Mouse (Mus musculus): ENCODE measurements around the gene Pigs. TPM values are rescaled to one million over a fixed set of nuclear protein-coding genes. Genes with fewer than 3 reads are reported as not detected.

The Pigs gene
- total RNA-seq, 2 experiments from 2014 or later = 20.0 to 21.3 TPM

DNA sequence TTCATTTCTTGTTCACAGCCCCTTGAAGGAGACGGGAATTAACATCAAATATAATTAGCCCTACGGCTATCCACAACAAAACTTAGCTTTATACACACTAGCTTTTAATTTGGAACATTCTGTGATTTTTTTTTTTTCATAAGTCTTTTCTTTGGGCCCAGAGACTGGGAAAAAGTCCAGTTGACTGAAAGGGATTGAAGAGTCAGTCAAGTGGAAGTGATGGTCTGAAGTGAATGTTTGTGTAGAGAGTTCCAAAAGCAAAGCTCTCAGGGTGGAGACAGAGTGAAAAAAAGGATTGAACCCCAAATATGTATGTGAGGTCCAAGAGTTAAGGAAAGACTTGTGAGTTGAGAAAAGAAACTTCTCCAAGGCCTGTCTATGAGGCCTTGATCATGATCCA, 9.8 kb upstream of the Pigs start:
- DNase-seq = no peak
- Histone ChIP-seq H3K4me3 (no peak overlapping the region), H3K27ac (no peak overlapping the region)
- intact Hi-C loops (cut with DNase I) = no loop called here
- no peak for TF ChIP-seq CTCF (IDR thresholded peaks at IDR 0.05)

DNA sequence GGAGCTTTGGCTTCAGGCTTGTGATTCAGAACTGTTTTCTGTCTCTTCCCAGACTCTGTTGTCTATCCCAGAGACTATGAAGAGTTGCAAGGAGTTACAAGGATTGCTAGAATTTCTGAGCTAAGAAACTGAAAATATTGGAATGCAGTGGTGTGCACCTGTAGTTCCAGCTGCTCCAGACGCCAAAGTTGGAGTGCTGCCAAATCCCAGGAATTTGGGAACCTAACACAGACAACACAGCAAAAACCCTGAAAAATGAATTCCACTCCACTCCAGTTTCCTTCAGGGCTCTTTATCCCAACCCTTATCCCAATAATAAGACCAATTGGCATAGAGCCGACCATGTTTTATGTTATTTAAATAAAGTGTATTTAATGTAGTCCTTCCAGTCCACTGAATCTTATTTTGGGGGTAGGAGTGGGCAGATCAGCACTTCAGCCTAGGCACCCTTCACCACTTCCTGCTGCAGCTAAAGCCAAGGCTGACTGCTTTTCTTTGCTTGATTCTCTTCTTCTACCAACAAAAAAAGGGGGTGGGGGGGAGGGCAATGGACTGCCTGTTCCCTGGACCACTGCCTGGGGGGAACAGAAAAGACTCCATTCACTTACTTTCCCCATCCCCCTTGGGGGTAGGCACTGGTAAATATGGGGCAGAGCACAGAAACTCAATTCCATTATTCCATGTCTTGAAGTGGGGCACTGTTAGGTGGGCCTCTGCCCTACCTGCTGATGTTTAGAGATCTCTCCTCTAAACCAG, 6.0 kb upstream of the Pigs start:
- no peak for DNase-seq
- no peak overlapping the region for H3K27ac ChIP-seq
- no peak for TF ChIP-seq CTCF (IDR thresholded peaks at IDR 0.05)
- intact Hi-C loops (cut with DNase I) = no loop called here
- no peak overlapping the region for H3K4me3 ChIP-seq

DNA sequence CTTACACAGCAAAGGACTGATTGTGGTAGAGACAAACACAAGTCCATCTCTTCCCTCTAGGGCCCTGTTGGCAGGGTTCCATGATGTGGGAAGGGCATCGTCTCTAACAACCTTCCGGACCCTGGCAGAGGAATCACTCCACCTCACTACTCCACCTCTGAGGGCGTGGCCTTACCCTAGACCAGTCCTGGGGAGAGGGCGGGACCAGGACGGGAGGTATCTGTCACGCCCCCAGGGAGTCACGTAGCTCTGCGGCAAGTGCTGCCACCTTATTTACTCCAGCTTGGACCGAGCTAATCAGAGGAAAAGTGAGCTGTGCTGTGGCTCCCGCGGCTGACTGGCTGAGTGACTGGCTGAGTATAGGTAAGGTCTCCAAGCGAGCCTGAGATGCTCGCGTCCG, 5.4 kb upstream of the Pigs start, which contains the start of gene Aldoc:
Gene Aldoc, plus strand, starts transcription at position 109 of the 400 bp plus-strand sequence.
- Histone ChIP-seq H3K4me3 (peak within 1 kb of the TSS; percentile 41), H3K27ac (peak within 1 kb of the TSS; percentile 46; the same call in 1 of the 2 replicates)
- intact Hi-C loops (cut with DNase I) = no loop called here
- DNase-seq = peak; percentile 78
- no peak for TF ChIP-seq CTCF (IDR thresholded peaks at IDR 0.05)

DNA sequence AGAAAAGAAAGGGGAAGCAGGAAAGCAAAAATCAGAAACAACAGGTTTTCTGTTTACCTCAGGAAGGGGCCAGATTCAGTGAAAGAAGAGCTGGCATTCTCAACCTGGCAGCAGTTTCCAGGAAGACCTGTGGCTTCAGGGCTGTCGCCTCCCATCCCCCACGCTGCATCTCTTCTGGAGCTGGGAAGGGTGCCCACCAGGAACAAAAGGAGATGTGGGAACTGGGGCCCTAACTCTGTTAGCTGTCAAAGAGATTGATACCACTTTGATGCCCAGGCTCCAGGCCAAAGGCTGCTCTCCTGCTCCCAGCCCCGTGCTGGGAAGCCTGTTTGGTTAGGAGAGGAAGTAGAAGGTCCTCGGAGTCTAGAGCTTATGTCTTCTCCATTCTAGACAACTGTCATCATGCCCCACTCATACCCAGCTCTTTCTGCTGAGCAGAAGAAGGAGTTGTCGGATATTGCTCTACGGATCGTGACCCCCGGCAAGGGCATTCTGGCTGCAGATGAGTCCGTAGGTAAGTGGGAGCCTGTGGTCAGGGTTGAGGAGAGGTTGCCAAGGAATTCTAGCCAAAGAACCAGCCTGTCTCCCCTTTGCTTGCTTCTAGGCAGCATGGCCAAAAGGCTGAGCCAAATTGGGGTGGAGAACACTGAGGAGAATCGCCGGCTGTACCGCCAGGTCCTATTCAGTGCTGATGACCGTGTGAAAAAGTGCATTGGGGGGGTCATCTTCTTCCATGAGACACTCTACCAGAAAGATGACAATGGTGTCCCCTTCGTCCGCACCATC, 4.0 kb upstream of the Pigs start:
- no peak for TF ChIP-seq CTCF (IDR thresholded peaks at IDR 0.05)
- H3K4me3 ChIP-seq = no peak overlapping the region
- no peak overlapping the region for H3K27ac ChIP-seq
- intact Hi-C loops (cut with DNase I) = no loop called here
- no peak for DNase-seq

DNA sequence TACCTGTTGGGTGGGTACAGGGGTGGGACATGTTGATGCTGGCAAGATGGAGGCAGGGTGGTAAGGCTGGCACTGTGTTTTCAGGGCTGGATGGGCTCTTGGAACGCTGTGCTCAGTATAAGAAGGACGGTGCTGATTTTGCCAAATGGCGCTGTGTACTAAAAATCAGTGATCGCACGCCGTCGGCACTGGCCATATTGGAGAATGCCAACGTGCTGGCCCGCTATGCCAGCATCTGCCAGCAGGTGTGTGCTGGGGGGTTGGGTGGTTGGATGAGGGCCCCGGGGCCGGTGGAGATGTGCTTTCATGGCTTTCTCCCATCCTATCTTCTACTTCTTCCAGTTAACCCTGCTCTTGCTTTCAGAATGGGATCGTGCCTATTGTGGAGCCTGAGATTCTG, 3.2 kb upstream of the Pigs start:
- no peak for TF ChIP-seq CTCF (IDR thresholded peaks at IDR 0.05)
- no peak for DNase-seq
- intact Hi-C loops (cut with DNase I) = no loop called here
- Histone ChIP-seq H3K4me3 (no peak overlapping the region), H3K27ac (no peak overlapping the region)

DNA sequence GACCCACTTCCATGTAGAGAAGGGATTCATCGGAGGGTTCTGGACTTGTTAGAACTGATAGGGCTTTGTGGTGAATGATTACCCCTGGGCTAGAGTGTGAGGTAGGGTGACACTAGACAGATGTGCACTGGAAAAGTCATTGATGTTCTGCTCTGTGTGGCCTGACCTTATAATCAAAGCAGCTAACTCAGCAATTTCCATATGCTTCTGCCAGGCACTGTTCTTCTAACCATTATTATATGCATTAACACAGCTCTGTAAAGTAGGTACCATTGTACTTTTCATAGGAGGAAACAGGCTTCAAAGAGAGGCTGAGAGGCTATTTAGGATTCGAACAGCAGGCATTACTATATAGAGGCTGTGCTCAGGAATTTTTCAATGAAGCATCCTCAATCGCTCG, 1.0 kb upstream of the Pigs start:
- intact Hi-C loops (cut with DNase I) = no loop called here
- no peak for TF ChIP-seq CTCF (IDR thresholded peaks at IDR 0.05)
- DNase-seq = no peak
- no peak overlapping the region for H3K4me3 ChIP-seq
- H3K27ac ChIP-seq = 0 out of 2 replicates have a peak overlapping the region, but pooled peaks have one; percentile 95

DNA sequence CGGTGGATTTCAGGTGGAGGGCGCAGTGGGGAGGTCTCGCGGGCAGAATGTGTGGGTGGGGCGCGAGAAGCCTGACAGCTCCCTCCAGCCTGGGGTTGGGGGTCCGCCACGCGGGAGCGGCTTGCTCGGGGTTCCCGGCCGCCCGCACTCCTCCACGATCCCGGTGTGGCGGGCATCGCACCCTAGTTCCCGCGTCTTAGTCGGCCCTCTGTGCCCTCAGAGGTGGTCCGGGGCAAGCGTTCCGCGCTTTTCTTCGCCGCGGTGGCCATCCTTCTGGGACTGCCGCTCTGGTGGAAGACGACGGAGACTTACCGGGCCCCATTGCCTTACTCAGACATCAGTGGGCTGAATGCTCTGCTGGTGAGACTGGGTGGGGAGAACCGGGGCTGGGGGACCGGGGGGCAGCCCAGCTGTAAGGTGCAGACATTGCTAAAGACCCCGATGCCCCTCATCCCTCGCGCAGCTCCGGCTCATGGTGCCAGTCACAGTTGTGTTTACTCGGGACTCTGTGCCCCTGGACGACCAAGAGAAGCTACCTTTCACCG, 369 bp downstream of the Pigs start:
- no peak for TF ChIP-seq CTCF (IDR thresholded peaks at IDR 0.05)
- peak overlapping the region; percentile 95 for H3K27ac ChIP-seq
- no peak for DNase-seq
- H3K4me3 ChIP-seq = peak overlapping the region; percentile 87
- intact Hi-C loops (cut with DNase I) = no loop called here

DNA sequence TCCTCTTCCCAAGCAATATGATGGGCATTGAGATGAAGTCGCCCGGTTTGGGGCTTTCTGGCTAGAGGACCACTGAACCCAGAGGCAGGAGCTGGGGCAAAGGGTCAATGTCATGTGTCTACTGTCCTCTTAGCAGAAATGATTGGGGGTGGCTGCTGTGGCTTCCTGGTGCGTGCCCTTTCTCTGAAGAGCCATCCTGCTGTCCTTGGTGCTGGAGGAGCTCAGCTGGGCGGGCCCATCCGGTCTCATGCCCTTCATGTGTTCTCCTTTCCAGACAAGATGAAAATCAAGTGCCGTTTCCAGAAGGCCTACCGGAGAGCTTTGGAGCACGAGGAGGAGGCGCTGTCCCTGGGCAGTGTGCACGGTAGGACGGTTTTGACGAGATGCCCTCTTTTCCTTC, 4.5 kb downstream of the Pigs start:
- intact Hi-C loops (cut with DNase I) = no loop called here
- no peak overlapping the region for H3K4me3 ChIP-seq
- no peak for TF ChIP-seq CTCF (IDR thresholded peaks at IDR 0.05)
- DNase-seq = no peak
- no peak overlapping the region for H3K27ac ChIP-seq

DNA sequence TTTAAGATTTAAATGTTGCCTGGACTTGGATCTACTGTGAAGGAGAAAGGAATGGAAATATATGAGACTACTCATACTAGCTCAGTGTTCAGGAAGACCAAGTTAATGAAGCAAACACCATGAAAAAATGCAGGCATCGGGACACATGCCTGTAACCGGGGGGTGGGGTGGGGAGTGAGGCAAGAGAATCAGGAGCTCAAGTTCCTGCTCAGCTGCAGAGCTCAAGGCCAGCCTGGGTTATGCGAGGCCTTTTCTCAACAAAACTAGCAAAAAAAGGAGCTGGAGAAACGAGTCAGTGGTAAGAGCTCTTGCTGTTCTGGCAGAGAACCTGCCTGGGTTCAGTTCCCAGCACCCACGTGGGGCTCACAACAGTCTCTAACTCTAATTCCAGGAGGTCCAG, 5.8 kb downstream of the Pigs start:
- DNase-seq = no peak
- Histone ChIP-seq H3K4me3 (no peak overlapping the region), H3K27ac (no peak overlapping the region)
- no peak for TF ChIP-seq CTCF (IDR thresholded peaks at IDR 0.05)
- intact Hi-C loops (cut with DNase I) = no loop called here

DNA sequence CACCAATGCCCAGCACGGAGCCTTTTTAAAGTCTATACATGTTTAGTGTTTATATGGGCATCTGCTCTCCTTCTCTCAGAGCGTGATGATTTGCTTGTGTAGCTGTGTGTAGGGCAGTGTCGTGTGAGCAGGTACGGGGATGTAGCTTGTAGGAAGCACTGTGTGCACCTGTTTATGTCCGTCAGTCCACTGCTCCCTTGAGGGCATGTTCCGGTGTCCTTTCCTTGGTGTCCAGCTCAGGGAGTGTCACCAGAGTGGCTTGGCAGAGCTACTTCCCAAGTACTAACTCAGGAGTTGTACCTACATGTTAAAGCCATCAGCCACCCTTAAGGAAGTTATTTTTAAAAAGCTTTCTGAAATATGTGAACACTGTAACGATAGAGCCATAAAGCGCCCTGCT, 8.8 kb downstream of the Pigs start:
- DNase-seq = peak; percentile 76
- no peak overlapping the region for H3K4me3 ChIP-seq
- intact Hi-C loops (cut with DNase I) = no loop called here
- peak overlapping the region; percentile 84 for H3K27ac ChIP-seq
- no peak for TF ChIP-seq CTCF (IDR thresholded peaks at IDR 0.05)

DNA sequence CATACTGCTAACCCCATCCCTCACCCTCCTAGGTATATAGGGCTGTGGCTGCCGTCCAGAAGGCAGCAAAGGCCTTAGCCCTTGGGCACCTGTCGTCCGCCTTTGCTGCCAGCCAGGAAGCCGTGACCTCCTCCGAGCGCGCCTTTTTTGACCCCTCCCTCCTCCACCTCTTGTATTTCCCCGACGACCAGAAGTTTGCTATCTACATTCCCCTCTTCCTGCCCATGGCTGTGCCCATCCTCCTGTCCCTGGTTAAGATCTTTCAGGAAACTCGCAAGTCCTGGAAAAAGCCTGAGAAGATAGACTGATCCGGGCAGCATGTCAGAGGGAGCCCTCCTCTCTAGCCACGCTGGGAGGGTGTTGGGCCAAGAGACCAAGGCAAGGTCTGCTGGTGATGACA, 13.5 kb downstream of the Pigs start:
- Histone ChIP-seq H3K27ac (no peak overlapping the region), H3K4me3 (no peak overlapping the region)
- no peak for DNase-seq
- no peak for TF ChIP-seq CTCF (IDR thresholded peaks at IDR 0.05)
- intact Hi-C loops (cut with DNase I) = no loop called here

DNA sequence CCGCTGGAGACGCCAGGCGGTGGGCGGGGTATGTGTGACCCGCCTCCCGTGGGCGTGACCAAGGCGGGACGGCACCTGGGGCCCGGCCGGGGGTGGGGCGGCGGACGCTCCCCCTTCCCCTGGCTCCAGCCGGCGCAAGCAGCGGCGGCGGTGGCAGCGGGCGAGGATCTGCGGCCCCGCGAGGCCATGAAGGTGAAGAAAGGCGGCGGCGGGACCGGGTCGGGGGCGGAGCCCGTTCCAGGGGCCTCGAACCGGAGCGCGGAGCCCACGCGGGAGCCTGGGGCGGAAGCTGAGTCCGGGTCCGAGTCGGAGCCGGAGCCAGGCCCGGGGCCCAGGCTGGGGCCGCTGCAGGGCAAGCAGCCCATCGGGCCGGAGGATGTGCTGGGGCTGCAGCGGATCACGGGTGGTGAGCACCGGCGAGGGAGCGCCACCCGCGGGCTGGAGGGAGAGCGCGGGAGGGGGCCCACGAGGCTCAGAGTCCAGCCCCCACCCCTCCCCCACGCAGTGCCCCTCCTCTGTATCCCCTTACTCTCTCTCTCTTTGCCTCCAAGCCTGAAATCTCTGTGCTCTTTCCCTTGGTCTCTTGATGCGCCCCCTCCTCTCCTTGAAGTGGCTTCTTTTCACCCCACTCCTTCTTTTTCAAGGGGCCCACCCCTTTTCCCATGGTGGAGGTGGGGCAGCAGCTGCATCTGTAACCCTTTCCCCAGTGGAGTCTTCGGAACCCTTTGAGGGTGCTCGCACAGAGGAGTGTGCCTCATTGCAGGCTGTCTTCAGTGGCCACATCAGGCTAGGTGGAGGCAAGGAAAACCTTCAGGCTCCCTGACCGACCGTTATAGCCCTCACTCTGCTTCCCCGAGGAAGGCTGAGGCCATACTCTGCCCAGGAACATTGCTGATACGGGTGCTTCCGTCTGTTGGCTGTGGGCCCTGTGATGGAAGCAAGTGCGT, 15.4 kb downstream of the Pigs start, which contains the start of gene Unc119:
Gene Unc119, plus strand, starts transcription at position 102 of the 947 bp plus-strand sequence.
- Histone ChIP-seq H3K4me3 (peak within 1 kb of the TSS; percentile 96), H3K27ac (peak within 1 kb of the TSS; percentile 86)
- no peak for TF ChIP-seq CTCF (IDR thresholded peaks at IDR 0.05)
- intact Hi-C loops (cut with DNase I) = no loop called here
- DNase-seq = peak; percentile 88
